Mouse (Mus musculus) midbrain, embryonic 11.5 days (tissue): ENCODE data around the gene Akain1. TPM values are rescaled to one million over a fixed set of nuclear protein-coding genes. Genes with fewer than 3 reads are reported as not detected.

Experiments used
- ATAC-seq: fragments of 200-750 bp; cut with Nextera tagmentation; 2 replicates; pipeline ENCODE4 v1.8.0; 2017; ENCODE audit warnings: moderate TSS enrichment, moderate library complexity; ENCODE audit not compliant: low FRiP score
- DNase-seq: peaks from one replicate; pipeline ENCODE4 v3.0.0; 2015; ENCODE audit warnings: low spot score; ENCODE audit errors: missing footprints
- H3K27ac ChIP-seq: fragments of 300-500 bp; sonication (generic); 2 replicates; pipeline ENCODE4 v1.5.1; 2014; ENCODE audit warnings: low read depth, low read length
- H3K27me3 ChIP-seq: fragments of 300-500 bp; sonication (generic); 2 replicates; pipeline ENCODE4 v1.6.1; 2014; ENCODE audit warnings: mild to moderate bottlenecking, low read length, moderate library complexity, mixed read lengths; ENCODE audit not compliant: control insufficient read depth, insufficient read depth
- H3K36me3 ChIP-seq: fragments of 300-500 bp; sonication (generic); 2 replicates; pipeline ENCODE4 v1.6.1; 2014; ENCODE audit warnings: mild to moderate bottlenecking, low read length, moderate library complexity, mixed read lengths; ENCODE audit not compliant: control insufficient read depth, insufficient read depth
- H3K4me1 ChIP-seq: fragments of 300-500 bp; sonication (generic); 2 replicates; pipeline ENCODE4 v1.6.1; 2014; ENCODE audit warnings: low read length; ENCODE audit not compliant: control insufficient read depth, insufficient read depth
- H3K4me2 ChIP-seq: fragments of 300-500 bp; sonication (generic); 2 replicates; pipeline ENCODE4 v1.6.1; 2014; ENCODE audit warnings: mild to moderate bottlenecking, moderate library complexity
- H3K4me3 ChIP-seq: fragments of 300-500 bp; sonication (generic); 2 replicates; pipeline ENCODE4 v1.5.1; 2014; ENCODE audit warnings: low read depth, low read length
- H3K9ac ChIP-seq: fragments of 300-500 bp; sonication (generic); 2 replicates; pipeline ENCODE4 v1.6.1; 2014; ENCODE audit warnings: low read length
- H3K9me3 ChIP-seq: fragments of 300-500 bp; sonication (generic); 2 replicates; pipeline ENCODE4 v1.6.1; 2016; ENCODE audit warnings: low read length; ENCODE audit not compliant: control insufficient read depth
- WGBS: fragments of 180-500 bp; shearing (Covaris S2); extraction: QIAGEN DNeasy Blood & Tissue Kit; methylation state at CpG from one replicate; pipeline ENCODE4 v1.1.7; 2014; 5-methylcytosine and 5-hydroxymethylcytosine counted together
- polyA plus RNA-seq: library from polyadenylated mRNA; unstranded; fragments of >200 nt; fragmentation: Nextera tagmentation; extraction: Ambion mirVana; gene quantifications from 2 replicates; pipeline ENCODE4 v1.2.1, GENCODE M21; 2014

The Akain1 gene
- polyA plus RNA-seq, 1 experiment from 2014 or later: 0.11 TPM

DNA sequence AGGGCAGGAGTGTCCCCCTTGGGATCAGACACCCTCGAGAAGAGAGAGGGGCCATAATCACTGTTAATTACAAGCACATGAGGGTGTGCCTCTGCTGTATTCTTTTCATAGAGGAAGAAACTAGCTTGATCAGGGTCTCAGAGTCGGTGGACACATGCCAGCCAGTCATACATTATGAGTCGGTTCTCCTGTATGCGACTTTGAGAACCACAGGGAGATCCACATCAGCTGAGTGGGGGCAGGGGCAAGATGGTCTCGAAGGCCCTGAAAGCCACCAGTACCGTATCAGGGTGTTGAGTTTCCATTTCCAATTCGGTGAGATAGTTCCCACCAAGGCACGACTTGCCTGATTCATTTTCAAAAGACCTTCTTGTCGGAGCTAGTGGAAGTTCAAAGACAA lies 33.3 kb downstream of the Akain1 start:
- H3K4me1 ChIP-seq: peaks cover 2% of the 10 kb centered on the region; the same call in 1 of the 2 replicates
- H3K27me3 ChIP-seq: no peaks in the 10 kb centered on the region
- H3K27ac ChIP-seq: no peak overlapping the region
- H3K9ac ChIP-seq: no peak overlapping the region
- H3K4me2 ChIP-seq: no peak overlapping the region
- no peaks in the 10 kb centered on the region for H3K36me3 ChIP-seq
- DNase-seq (no peak), ATAC-seq (no peak)
- H3K9me3 ChIP-seq: no peaks in the 10 kb centered on the region
- WGBS: 84% methylated on average over 9 of the region's 9 CpGs
- H3K4me3 ChIP-seq: no peak overlapping the region

DNA sequence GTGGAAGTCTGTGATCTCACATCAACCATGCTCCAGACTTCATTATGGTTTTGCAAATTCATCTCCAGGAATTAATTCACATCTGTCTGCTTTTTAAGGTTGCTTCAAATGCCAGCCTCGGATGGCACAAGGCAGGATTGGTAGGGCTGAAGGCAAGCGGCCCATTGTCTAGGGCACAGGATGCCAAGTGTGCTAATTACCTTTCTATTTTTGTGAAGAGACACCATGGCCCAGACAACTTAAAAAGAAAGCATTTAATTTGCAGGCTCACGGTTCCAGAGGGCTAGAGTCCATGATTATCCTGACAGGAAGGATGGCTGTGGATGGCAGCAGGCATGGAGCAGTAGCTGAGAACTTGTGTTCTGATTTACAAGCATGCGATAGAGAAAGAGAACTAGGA lies 35.0 kb downstream of the Akain1 start:
- 88% methylated on average over 4 of the region's 4 CpGs for WGBS
- Histone ChIP-seq H3K9ac (no peak overlapping the region), H3K4me1 (peaks cover 2% of the 10 kb centered on the region; the same call in 1 of the 2 replicates), H3K36me3 (no peaks in the 10 kb centered on the region), H3K4me2 (no peak overlapping the region), H3K4me3 (no peak overlapping the region), H3K9me3 (no peaks in the 10 kb centered on the region), H3K27ac (no peak overlapping the region), H3K27me3 (no peaks in the 10 kb centered on the region)
- ATAC-seq (no peak), DNase-seq (no peak)

DNA sequence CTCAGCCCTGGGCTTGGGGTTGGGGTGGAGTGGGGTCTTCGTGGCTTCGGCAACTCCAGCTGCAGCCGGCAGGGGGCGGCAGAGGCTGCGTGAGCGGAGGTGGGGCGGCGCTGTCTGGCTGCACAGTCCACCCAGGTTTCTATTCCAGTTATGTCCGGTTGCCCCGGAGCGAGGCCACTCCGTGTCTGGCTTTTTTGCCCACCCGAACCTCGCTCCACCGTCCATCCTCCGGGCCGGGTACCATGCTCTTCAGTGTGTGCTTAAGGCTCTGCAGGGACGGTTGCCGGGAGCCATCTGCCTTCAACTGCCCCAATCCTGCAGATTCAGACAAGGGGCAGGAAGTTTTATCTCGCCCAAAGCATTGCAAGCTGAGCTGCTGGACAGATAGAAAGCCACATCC lies 36.3 kb downstream of the Akain1 start:
- H3K27ac ChIP-seq: no peak overlapping the region
- DNase-seq (peak; percentile 98), ATAC-seq (peak; percentile 94)
- peak overlapping the region; percentile 66 for H3K4me2 ChIP-seq
- peaks cover 2% of the 10 kb centered on the region; the same call in 1 of the 2 replicates for H3K4me1 ChIP-seq
- WGBS: 0% methylated on average over 20 of the region's 20 CpGs
- H3K27me3 ChIP-seq: no peaks in the 10 kb centered on the region
- no peaks in the 10 kb centered on the region for H3K9me3 ChIP-seq
- H3K9ac ChIP-seq: peak overlapping the region; percentile 68
- no peaks in the 10 kb centered on the region for H3K36me3 ChIP-seq
- H3K4me3 ChIP-seq: peak overlapping the region; percentile 36

DNA sequence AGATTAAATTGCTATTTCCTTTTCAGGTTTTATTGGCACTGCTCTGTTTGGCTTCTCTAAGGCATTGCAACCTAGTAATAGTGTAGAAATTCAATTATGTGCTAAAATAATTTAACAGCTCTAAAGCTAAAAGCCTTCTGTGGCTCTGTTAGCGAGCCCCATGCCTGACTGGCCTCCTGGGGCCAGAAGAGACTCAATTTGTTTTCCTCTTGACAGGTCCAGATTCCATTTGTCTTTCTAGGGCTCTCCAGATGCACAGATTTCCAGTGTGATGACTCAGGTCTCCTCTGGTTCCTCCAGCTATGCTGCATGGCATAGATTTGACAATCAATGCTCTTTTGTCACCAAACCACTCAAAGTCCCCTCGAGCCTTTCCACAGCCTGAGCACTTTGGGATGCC lies 38.4 kb downstream of the Akain1 start:
- H3K4me3 ChIP-seq: no peak overlapping the region
- no peak overlapping the region for H3K9ac ChIP-seq
- no peak for ATAC-seq
- no peaks in the 10 kb centered on the region for H3K27me3 ChIP-seq
- no peaks in the 10 kb centered on the region for H3K9me3 ChIP-seq
- H3K27ac ChIP-seq: no peak overlapping the region
- H3K4me1 ChIP-seq: peaks cover 2% of the 10 kb centered on the region; the same call in 1 of the 2 replicates
- 51% methylated on average over 2 of the region's 2 CpGs for WGBS
- H3K36me3 ChIP-seq: no peaks in the 10 kb centered on the region
- no peak overlapping the region for H3K4me2 ChIP-seq
- DNase-seq: no peak

DNA sequence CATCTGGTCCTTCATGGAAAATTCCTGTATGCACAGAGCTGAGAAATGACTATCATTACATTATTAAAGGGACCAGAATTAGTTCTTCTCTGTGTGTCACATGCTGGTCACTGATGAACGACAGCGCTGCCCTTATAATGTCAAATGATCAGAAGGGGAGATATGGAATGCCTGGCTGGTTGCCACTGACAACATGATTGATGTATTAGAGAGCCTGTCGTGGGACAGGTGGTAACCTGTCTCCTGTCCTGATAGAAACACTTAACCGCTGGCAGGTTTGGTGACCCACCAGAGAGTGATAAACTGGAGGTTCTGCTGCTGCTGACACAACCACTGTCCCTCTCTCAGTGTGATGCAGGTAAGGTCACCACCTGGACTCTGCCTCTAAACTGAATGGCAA lies 40.1 kb downstream of the Akain1 start:
- Histone ChIP-seq H3K4me2 (no peak overlapping the region), H3K4me1 (peaks cover 2% of the 10 kb centered on the region; the same call in 1 of the 2 replicates), H3K27me3 (no peaks in the 10 kb centered on the region), H3K9ac (no peak overlapping the region), H3K27ac (no peak overlapping the region), H3K4me3 (no peak overlapping the region), H3K36me3 (no peaks in the 10 kb centered on the region), H3K9me3 (no peaks in the 10 kb centered on the region)
- WGBS: 91% methylated on average over 4 of the region's 4 CpGs
- no peak for DNase-seq
- no peak for ATAC-seq

DNA sequence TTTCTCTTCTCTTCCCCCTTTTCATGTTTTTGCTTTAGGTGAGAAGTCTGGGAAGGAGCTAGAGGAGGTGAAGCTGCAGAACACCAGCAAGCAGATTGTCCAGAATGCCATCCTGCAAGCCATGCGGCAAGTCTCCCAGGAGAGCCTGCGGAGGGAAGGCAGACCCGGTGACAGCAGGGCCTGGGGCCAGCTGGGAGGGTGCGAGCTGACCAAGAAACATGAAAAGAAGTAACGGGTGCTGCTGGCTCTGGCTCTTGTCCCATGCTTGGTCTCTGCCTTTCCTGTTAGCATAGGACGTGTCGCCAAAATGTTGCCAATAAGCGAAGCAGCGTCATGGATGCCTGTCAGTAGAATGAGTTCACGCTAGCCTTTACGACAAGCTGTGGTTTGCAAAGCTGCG lies 48.0 kb downstream of the Akain1 start:
- ATAC-seq (no peak), DNase-seq (no peak)
- Histone ChIP-seq H3K27ac (no peak overlapping the region), H3K4me2 (no peak overlapping the region), H3K9me3 (no peaks in the 10 kb centered on the region), H3K4me1 (no peaks in the 10 kb centered on the region), H3K4me3 (no peak overlapping the region), H3K9ac (no peak overlapping the region), H3K36me3 (no peaks in the 10 kb centered on the region), H3K27me3 (no peaks in the 10 kb centered on the region)
- WGBS: 91% methylated on average over 12 of the region's 12 CpGs

DNA sequence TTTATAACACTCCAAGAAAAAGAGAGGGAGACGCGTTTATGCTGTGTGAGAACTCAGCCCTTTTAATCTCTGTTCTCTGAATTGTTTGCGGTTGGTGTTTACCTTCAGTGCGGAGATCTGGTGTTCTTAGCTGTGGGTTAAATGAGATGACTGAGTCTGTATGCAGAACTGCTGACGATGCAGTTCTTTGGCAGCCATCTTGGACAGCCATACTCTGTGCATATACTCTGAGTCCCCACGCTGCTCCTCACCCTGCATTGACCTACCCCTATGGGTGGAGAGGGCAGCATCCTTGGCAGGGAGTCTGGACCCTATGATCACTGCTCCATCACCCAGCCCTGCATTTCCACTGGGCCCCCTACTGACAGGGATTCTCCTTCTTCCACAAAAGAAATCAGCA lies 48.8 kb downstream of the Akain1 start:
- DNase-seq (no peak), ATAC-seq (no peak)

DNA sequence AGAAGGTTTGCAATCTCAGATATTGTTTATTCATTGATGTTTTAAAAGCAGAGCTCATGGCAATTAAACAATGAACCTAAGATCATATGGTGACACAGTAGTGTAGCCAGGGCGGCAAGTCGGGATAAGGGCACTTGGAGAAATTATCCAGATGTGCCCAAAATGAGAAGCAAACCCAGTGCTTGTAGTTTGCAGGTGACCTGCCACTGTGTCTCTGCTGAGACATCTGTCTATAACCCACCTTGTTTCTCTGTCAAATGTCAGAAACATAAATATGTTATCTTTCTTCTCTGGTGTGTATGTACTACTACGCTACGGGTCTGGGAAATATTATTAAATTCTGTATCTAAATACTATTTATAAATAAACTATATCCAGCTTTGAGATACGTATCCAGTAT lies 49.7 kb downstream of the Akain1 start:
- Histone ChIP-seq H3K27me3 (no peaks in the 10 kb centered on the region), H3K36me3 (no peaks in the 10 kb centered on the region), H3K4me3 (no peak overlapping the region), H3K9ac (no peak overlapping the region), H3K27ac (no peak overlapping the region), H3K9me3 (no peaks in the 10 kb centered on the region), H3K4me2 (no peak overlapping the region), H3K4me1 (no peaks in the 10 kb centered on the region)
- WGBS: 89% methylated on average over 5 of the region's 5 CpGs
- ATAC-seq (no peak), DNase-seq (peak; percentile 57)

More for the DNA sequence above, 48.8 kb downstream of the Akain1 start:
- H3K4me3 ChIP-seq: no peak overlapping the region
- no peaks in the 10 kb centered on the region for H3K36me3 ChIP-seq
- no peak overlapping the region for H3K9ac ChIP-seq
- no peak overlapping the region for H3K27ac ChIP-seq
- H3K27me3 ChIP-seq: no peaks in the 10 kb centered on the region
- WGBS: 91% methylated on average over 6 of the region's 6 CpGs
- no peaks in the 10 kb centered on the region for H3K9me3 ChIP-seq
- H3K4me2 ChIP-seq: no peak overlapping the region
- H3K4me1 ChIP-seq: no peaks in the 10 kb centered on the region

DNA sequence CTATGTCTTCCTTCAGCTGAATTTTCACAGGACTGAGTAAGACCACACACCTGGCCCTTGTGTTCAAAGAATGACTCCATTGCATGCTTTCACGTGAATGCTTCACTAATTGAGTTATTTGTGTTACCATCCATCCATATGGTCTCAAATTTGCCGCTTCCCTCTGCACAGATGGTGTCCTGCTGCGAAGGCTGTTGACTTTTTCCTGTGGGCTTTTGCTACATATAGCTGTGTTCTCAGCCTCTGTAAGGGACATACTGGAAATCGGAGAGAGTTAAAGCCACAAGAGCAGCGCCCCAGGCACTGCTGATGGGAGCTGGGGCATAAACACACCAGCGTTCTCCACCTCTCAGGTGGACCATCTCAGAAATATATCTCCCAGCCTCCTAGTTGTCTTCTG lies 53.2 kb downstream of the Akain1 start:
- H3K4me2 ChIP-seq: no peak overlapping the region
- no peak overlapping the region for H3K4me3 ChIP-seq
- DNase-seq: peak; percentile 12
- no peaks in the 10 kb centered on the region for H3K27me3 ChIP-seq
- no peaks in the 10 kb centered on the region for H3K9me3 ChIP-seq
- 76% methylated on average over 6 of the region's 6 CpGs for WGBS
- no peaks in the 10 kb centered on the region for H3K4me1 ChIP-seq
- no peaks in the 10 kb centered on the region for H3K36me3 ChIP-seq
- H3K27ac ChIP-seq: no peak overlapping the region
- H3K9ac ChIP-seq: no peak overlapping the region
- ATAC-seq: no peak

DNA sequence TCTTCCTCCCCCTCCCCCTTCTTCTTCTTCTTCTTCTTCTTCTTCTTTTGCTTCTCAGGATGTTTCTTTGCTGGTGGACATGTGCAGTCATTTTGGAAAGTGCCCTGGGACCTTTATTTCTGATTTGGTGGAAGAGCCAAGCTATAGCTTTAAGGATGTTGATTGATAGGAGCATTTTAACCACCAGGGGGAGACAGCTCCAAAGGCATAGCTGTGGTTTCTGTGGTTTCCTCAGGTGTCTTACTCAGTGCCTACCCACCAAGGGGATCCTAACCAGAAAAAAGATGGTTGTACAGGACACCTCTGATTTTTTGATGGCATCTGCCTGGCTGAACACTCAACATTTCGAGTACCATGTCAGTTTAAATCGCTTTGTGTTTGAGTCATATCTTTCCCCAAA lies 56.4 kb downstream of the Akain1 start:
- no peaks in the 10 kb centered on the region for H3K27me3 ChIP-seq
- ATAC-seq (no peak), DNase-seq (no peak)
- no peak overlapping the region for H3K4me2 ChIP-seq
- H3K4me3 ChIP-seq: no peak overlapping the region
- no peak overlapping the region for H3K27ac ChIP-seq
- 55% methylated on average over 2 of the region's 2 CpGs for WGBS
- H3K9ac ChIP-seq: no peak overlapping the region
- H3K36me3 ChIP-seq: no peaks in the 10 kb centered on the region
- peaks cover 4% of the 10 kb centered on the region; the same call in 1 of the 2 replicates for H3K4me1 ChIP-seq
- H3K9me3 ChIP-seq: no peaks in the 10 kb centered on the region
